In genomic region chr1:74412711-74413110, GRCm38 (mm10) we compare ENCODE assay signal across 24 mouse cellular contexts. TPM values are rescaled to one million over a fixed set of nuclear protein-coding genes. Genes with fewer than 3 reads are reported as not detected.
"Had no signal": no experiment of that assay in that cellular context is flagged by ENCODE, and none has a peak within 500 bp of the region (broad histone marks: within the 10 kb centered on the region; RNA-seq: fewer than 3 reads in every experiment).

No protein-coding gene starts in this region.

- H3K9ac ChIP-seq: liver, embryonic 15.5 days; liver, postnatal 0 days; lung, embryonic 15.5 days; midbrain, embryonic 13.5 days; midbrain, embryonic 15.5 days; neural tube, embryonic 13.5 days; neural tube, embryonic 15.5 days had no signal

- H3K27me3 ChIP-seq: liver, embryonic 15.5 days; lung, embryonic 15.5 days; midbrain, embryonic 13.5 days; midbrain, embryonic 15.5 days; neural tube, embryonic 13.5 days; neural tube, embryonic 15.5 days had no signal

- H3K4me2 ChIP-seq: liver, embryonic 15.5 days; lung, embryonic 15.5 days; midbrain, embryonic 11.5 days; midbrain, embryonic 13.5 days; midbrain, embryonic 15.5 days; neural tube, embryonic 13.5 days; neural tube, embryonic 15.5 days had no signal

- H3K27ac ChIP-seq: liver, embryonic 15.5 days; lung, embryonic 15.5 days; macrophage; midbrain, embryonic 13.5 days; midbrain, embryonic 15.5 days; neural tube, embryonic 13.5 days; neural tube, embryonic 15.5 days had no signal

- H3K4me3 ChIP-seq: liver, embryonic 15.5 days; lung, embryonic 15.5 days; megakaryocyte, embryonic 14.5 days; midbrain, embryonic 13.5 days; midbrain, embryonic 15.5 days; myocyte; neural tube, embryonic 13.5 days; neural tube, embryonic 15.5 days had no signal

- ATAC-seq: liver, postnatal 0 days; lung, postnatal 0 days; midbrain, embryonic 13.5 days; midbrain, embryonic 15.5 days had no signal

- H3K4me1 ChIP-seq: lung, embryonic 15.5 days; midbrain, embryonic 13.5 days; midbrain, embryonic 15.5 days; neural tube, embryonic 13.5 days; neural tube, embryonic 15.5 days had no signal

- H3K9me3 ChIP-seq: lung, embryonic 15.5 days; megakaryocyte, embryonic 14.5 days; midbrain, embryonic 13.5 days; midbrain, embryonic 15.5 days; neural tube, embryonic 13.5 days; neural tube, embryonic 15.5 days had no signal

- H3K36me3 ChIP-seq: liver, embryonic 15.5 days; lung, embryonic 15.5 days; midbrain, embryonic 13.5 days; midbrain, embryonic 15.5 days; neural tube, embryonic 13.5 days; neural tube, embryonic 15.5 days had no signal

- DNase-seq: liver, postnatal 0 days; lung, adult 2 months; lung, postnatal 14 days; lung, postnatal 36 days; retina, postnatal 1 day; right cerebral cortex, adult 18-20 months; right cerebral cortex, postnatal 25 days; right cerebral cortex, postnatal 4 days; thymus, adult 18-20 months; thymus, postnatal 14 days; thymus, postnatal 36 days had no signal

RNA-seq across cellular contexts. Expression of gene Vil1, which starts 3.5 kb away (rescaled TPM):
- total RNA-seq: megakaryocyte progenitor cell, adult 5-6 weeks had no signal
- polyA plus RNA-seq: spleen, adult 2 months had no signal

RNA-seq across cellular contexts. Expression of gene Catip, which starts 50.8 kb away (rescaled TPM):
- polyA plus RNA-seq: liver, embryonic 15.5 days; liver, postnatal 0 days had no signal
